Mouse (Mus musculus): ENCODE measurements around the gene Tmem230.

DNA sequence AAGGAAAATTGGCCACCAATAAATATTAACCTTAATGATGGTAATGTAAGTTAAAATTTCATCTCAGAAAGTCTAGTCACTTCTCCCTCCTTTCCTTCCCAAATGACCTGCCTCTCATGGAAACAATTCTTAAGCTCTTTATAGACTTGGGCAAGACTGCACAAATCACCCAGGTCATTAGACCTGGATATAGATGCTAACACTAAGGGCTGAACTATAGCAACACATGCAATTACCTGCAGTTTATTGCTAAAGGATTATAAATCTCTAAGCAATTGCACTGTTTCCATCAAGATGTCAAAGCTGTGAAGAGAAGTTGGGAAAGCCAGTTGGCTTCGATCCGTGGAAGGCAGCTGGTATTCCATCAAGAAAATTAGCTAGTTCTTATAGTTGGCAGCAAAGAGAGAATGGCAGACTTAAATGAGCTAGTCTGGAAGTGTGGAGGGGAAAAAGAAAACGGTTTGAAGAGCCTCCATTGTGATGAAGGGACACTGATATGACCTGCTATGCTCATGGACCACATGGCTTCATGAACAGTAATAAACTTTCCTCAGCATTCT is 56.9 kb downstream of the Tmem230 start:
- TF ChIP-seq CTCF (IDR thresholded peaks at IDR 0.05; ENCODE audit: low read depth) (no peak), EP300 (IDR thresholded peaks at IDR 0.05; ENCODE audit: low read depth) (no peak)
